Comparison of ENCODE assay signal across 9 mouse cellular contexts in the genomic region with DNA sequence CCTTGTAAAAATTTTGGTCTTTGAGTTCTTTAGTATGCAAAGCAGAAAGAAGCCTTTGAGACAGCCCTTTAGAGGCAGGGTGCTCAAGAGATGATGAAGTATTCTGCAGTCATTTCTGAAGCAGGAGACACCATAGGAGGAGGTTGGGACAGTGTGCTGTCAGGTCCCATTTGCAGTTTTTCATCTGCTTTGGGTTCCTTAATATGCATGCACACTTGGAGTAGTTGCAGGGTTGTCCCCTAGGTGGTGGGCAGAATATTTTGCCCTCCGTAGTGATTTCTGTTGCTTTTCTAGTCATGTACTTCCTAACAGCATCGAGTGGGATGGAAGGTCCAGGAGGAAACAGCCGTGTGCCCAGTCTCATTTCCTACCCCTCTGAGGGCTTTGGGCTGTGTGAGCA.
DNase-seq lines count a peak whose midpoint lies in the region; ATAC-seq lines count a peak whose summit lies in the region.
"Had no signal": no experiment of that assay in that cellular context is flagged by ENCODE, and none has a peak within 500 bp of the region (broad histone marks: within the 10 kb centered on the region; RNA-seq: fewer than 3 reads in every experiment).

No protein-coding gene starts in this region.

- peak overlapping the region; percentile 90 for H3K4me2 ChIP-seq in heart, embryonic 13.5 days

- no peaks in the 10 kb centered on the region for H3K36me3 ChIP-seq in heart, embryonic 13.5 days

- WGBS in heart, embryonic 13.5 days = 72% methylated on average over 3 of the region's 3 CpGs

- no peaks in the 10 kb centered on the region for H3K9me3 ChIP-seq in heart, embryonic 13.5 days

- peak overlapping the region; percentile 91 for H3K4me3 ChIP-seq in heart, embryonic 13.5 days

- H3K27me3 ChIP-seq in heart, embryonic 13.5 days (replicated peaks) = no peaks in the 10 kb centered on the region
- H3K27me3 ChIP-seq: Patski had no signal

- peak overlapping the region; percentile 6; the same call in 1 of the 2 replicates for H3K9ac ChIP-seq in heart, embryonic 13.5 days

- no peak overlapping the region for H3K27ac ChIP-seq in heart, embryonic 13.5 days (replicated peaks)

- peaks cover 58% of the 10 kb centered on the region for H3K4me1 ChIP-seq in heart, embryonic 13.5 days

- no peak for DNase-seq in heart, adult 8-10 months (ENCODE audit: low spot score)
- peak; percentile 50 for DNase-seq in CD4-positive helper T cell, adult 2 months (ENCODE audit: low read depth, low spot score)
- DNase-seq in urinary bladder, postnatal 36 days (ENCODE audit: low spot score in 2 of 2) = no peak
- DNase-seq in urinary bladder, adult 2 months (ENCODE audit: low spot score) = no peak
- no peak for DNase-seq in left cerebral cortex, adult 11 months (ENCODE audit: low spot score)

- ATAC-seq in heart, embryonic 13.5 days (ENCODE audit: extremely low read depth, insufficient number of reproducible peaks, low FRiP score, low TSS enrichment) = no peak
- ATAC-seq in hematopoietic stem cell, adult 5-6 weeks (replicated peaks in 1 of 2; ENCODE audit: insufficient read depth in 1 of 2, low FRiP score in 2 of 2, low TSS enrichment in 1 of 2, low read depth in 1 of 2, poor library complexity in 2 of 2, severe bottlenecking in 2 of 2) = peak; percentile 11 to 12; a peak in 1 of 4 replicates
- peak; percentile 20 for ATAC-seq in megakaryocyte-erythroid progenitor cell, adult 5-6 weeks (replicated peaks; ENCODE audit: low FRiP score, low TSS enrichment, poor library complexity, severe bottlenecking)
- ATAC-seq: Patski had no signal
